Mouse (Mus musculus): ENCODE measurements around the gene Nhlrc4. TPM values are rescaled to one million over a fixed set of nuclear protein-coding genes. Genes with fewer than 3 reads are reported as not detected.
A peak's percentile ranks its signal among the peaks of the same experiment; 100 is the strongest.

Gene Nhlrc4
- total RNA-seq (2015) (not detected in 2 replicates), total RNA-seq (2017) (not detected in 2 replicates)

DNA sequence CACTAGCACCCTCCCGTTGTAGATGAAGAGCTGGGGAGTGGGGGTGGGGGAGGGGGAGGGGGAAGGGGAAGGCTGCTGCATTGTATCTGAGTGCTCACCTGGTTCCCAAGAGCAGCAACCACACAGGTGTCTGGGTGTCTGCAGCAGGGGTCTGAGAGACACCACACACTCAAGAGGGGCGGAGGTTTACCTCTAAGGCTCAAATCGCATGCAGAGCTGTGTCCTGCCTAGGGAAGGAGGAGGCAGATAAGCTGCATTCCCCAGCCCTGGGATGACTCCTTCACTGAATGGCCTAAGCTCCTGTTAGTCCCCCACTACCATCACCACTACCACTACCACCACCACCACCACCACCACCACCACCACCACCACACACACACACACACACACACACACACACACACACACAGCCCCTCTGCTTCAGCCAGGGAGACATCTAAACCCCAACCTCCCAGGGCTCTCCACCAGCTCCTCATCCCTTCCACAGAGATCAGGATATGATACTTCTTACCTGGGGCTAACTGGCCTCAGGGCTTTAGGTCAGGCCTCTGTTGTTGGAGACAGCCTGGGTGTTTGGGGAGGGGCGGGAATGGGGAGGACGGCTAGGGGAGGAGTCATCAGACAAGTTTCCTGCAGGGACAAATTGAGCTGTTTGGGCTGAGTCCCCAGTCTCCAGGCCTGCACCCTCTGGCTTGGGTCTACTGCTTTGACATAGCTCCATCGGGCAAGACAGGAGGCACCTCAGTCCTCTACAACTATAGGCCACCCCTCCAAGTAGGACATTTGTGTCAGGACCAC, at the start of gene Nhlrc4, which contains the start of gene Pigq:
Gene Nhlrc4 (minus strand): TSS at position 596 of the 798 bp plus-strand sequence.
Gene Pigq (minus strand): TSS at position 571 of the 798 bp plus-strand sequence.
- ATAC-seq (ENCODE audit: poor library complexity, severe bottlenecking): no peak

- ATAC-seq (ENCODE audit: poor library complexity, severe bottlenecking): no peak
These were observed 48.7 kb upstream of the Nhlrc4 start for GRCm38 (mm10) chr17:25993489-25993888.

- ATAC-seq (ENCODE audit: poor library complexity, severe bottlenecking): no peak
These were observed 47.5 kb upstream of the Nhlrc4 start for GRCm38 (mm10) chr17:25992274-25992673.

DNA sequence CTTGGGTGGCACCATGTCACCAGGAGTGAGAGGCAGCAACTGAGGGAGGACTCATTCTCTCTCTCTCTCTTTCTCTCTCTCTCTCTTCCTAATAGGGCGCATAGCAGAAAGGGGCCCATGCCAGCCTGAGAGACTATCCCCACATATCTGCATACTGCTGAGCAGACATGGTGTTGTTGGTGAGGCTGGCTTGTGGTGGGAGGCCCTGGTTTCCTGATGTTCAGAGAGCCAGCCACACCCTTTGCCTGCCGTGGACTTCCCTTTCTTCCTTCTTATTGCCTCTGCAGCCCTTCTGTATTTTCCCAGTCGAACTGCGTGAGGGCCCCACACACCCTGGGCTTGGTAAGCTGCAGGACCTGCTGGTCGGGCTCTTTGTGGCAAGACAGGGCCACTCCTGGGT, 45.6 kb upstream of the Nhlrc4 start:
- ATAC-seq (ENCODE audit: poor library complexity, severe bottlenecking): peak; percentile 32

- ATAC-seq (ENCODE audit: poor library complexity, severe bottlenecking): peak; percentile 97
These were observed 40.8 kb upstream of the Nhlrc4 start, which contains the start of gene Capn15 for GRCm38 (mm10) chr17:25985306-25986294. Gene Capn15, minus strand, starts transcription at chr17:25985796.

- 0 out of 2 replicates have a peak, but pooled peaks have one; percentile 12 for ATAC-seq (ENCODE audit: poor library complexity, severe bottlenecking)
These were observed 40.0 kb upstream of the Nhlrc4 start for GRCm38 (mm10) chr17:25984556-25985305.

- no peak for ATAC-seq (ENCODE audit: poor library complexity, severe bottlenecking)
These were observed 39.3 kb upstream of the Nhlrc4 start for GRCm38 (mm10) chr17:25984066-25984465.

DNA sequence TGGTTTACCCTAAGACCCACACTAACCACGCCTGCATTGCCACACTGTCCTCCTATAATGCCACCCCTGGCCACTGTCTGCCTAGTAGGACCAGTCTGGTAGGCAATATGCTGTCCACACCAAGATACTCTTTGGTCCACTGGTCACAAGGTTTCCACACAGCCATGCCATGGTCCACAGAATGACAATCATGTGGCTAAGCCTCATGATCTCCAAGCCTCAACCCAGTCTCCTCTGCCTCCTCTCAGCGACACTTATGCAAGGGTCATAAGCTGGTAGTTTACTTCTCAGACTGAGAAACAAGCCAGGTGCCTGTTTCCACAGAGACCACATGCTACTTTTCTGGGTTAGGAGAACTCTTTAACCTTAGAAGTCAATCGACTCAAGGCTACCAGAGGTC, 38.2 kb upstream of the Nhlrc4 start:
- ATAC-seq (ENCODE audit: poor library complexity, severe bottlenecking): no peak

DNA sequence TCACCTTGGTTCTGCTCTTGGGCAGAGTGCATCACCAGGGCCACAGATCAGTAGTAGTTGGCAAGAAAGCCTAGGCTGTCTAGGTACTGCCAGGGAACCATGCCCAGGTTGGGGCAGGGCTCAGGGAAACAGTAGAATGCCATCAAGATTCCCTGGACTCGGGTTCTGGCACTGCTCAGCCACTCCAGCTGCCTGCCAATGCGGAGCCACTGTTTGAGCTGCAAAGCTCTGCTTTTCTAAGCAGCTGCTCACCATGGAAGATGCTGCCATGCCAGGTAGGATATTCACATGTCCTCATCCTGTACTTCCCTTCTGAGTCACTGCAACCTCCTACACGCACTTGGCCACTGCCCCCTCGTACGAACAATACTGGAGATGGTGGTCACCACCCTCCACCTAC, 36.1 kb upstream of the Nhlrc4 start:
- ATAC-seq (ENCODE audit: poor library complexity, severe bottlenecking): no peak

DNA sequence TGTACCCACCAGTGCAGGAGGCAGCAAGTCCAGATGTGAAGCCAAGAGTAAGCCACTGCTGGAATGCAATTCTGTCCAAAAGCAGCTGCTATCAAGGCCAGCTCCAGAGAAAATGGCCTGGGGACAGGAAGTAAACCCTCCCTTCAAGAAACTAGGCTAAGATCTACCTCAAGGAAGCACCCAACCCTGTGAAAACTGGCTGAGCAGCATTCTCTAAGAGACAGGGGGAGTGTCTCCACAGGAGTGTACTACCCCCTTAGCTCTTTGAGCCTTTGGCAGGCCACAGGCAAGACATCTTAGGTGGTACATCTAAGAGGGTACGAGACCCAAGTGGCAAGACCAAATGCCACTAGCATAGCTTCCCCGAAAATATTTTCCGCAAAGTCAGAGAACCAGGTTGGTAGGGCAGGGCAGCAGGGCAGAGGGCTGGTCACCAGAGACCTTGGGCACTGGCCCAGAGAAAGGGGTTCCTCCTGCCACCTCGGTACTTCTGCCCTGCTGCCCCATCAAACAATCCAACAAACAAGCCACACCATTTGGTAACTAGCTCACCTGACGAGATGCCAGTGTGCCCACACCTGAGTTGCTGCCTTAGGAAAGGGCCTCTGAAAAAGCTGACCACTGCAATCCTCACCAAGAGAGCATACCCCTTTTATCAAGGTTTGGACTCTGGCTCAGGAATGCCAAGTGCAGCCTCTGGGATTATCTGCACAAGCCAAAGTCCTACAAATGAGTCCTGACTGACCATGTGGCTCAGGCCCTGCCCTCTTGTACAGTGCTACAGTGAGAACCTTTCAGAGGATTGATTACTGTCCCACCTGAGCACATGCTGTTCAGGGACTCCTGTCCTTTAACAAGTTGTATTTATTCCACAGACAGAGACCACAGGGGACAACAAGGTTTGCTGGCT, 35.3 kb upstream of the Nhlrc4 start:
- no peak for ATAC-seq (ENCODE audit: poor library complexity, severe bottlenecking)

DNA sequence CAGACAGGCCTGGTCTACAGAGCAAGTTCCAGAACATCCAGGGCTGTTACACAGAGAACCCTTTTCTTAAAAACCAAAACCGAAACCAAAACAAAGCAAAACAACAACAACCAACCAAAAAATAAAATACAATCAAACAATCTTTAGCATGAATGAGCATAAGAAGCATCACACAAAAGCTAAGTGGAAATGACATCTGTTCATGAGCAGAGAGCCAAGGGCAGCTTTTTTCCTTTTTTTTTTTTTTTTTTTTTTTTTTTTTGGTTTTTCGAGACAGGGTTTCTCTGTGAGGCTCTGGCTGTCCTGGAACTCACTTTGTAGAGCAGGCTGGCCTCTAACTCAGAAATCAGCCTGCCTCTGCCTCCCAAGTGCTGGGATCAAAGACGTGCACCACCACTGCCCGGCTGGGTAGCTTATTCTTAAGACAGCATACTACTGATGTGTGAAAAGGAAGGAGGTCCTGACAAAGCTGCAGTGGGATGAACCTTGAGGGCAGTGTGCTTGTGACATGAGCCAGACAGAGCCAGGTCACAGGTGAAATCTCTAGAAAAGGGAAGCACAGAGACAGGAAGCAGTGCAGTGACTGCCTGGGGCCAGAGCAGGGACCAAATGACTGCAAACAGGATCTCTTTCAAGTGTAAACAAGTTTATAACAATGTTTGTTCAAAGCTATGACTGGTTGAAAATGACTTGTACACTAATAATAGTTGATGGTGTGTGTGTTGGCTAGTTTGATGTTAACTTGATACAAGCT, 26.4 kb upstream of the Nhlrc4 start:
- peak; percentile 70 for ATAC-seq (ENCODE audit: poor library complexity, severe bottlenecking)

GRCm38 (mm10) chr17:25970448-25970847, 25.7 kb upstream of the Nhlrc4 start:
- no peak for ATAC-seq (ENCODE audit: poor library complexity, severe bottlenecking)

GRCm38 (mm10) chr17:25968176-25968575, 23.4 kb upstream of the Nhlrc4 start:
- ATAC-seq (ENCODE audit: poor library complexity, severe bottlenecking): no peak

DNA sequence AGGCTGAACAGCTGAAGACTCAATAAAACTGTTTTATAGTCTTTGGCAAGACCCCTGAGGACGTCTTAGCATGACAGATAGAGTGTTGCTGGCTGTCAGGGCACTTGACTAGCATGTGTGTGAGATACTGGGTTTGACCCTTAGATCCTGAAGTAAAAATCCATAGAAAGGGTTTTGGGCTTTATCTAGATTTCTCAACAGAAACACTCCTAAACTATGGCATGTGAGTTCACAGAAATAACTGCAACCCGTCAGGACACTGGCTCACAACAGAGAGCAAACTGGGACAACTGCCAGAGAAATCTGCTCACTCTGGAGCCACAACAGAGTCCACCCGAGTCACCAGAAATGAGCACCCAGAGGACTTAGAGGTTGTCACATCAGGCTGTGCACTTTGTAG, 22.9 kb upstream of the Nhlrc4 start:
- ATAC-seq (ENCODE audit: poor library complexity, severe bottlenecking): no peak

- no peak for ATAC-seq (ENCODE audit: poor library complexity, severe bottlenecking)
These were observed 19.5 kb upstream of the Nhlrc4 start for GRCm38 (mm10) chr17:25964271-25964670.

DNA sequence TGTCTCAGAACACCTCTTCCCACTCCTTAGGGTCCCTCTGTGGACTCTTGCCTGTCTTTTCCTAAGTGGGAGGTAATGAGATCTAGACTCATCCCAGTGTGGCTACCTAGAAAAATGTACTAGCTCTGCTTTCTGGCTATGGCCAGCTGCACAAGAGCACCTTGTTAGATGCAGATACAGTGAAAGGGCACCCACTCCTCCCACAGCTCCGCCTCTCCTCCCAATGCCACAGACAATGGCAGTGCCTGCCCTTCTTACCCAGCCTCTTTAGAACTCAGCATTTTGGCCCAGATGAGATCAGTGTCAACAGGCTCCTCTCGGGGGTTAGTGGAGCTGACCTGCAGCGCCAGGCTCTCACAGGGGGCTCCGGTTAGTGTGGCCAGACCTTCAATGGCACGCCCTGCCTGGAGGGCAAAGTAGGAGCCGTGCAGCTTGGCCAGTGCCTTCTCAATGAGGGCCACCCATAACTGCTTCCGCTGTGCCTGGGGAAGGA, 17.7 kb upstream of the Nhlrc4 start:
- no peak for ATAC-seq (ENCODE audit: poor library complexity, severe bottlenecking)

DNA sequence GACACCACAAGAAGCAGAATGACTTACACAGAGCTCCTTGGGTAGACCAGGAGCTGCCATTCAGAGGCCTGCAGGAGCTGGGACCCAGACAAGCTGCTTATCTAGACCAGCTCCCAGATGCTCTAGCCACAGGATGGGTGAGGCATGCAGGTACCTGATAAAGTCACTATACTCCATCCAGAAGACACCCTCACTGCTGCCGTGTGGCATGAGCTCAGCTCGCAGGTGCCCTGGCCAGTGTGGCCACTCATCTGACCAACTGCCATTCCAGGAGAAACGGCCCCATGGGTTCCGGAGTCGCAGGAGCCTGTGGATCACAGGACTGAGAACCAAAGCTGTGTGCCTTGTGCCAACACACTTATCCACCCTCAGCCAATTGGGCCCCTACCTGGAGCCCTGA, 16.8 kb upstream of the Nhlrc4 start:
- 0 out of 2 replicates have a peak, but pooled peaks have one; percentile 30 for ATAC-seq (ENCODE audit: poor library complexity, severe bottlenecking)

GRCm38 (mm10) chr17:25959630-25960467, 15.1 kb upstream of the Nhlrc4 start:
- no peak for ATAC-seq (ENCODE audit: poor library complexity, severe bottlenecking)
